Mouse (Mus musculus): ENCODE data around the gene Tulp1. TPM values are rescaled to one million over a fixed set of nuclear protein-coding genes. Genes with fewer than 3 reads are reported as not detected.
"Not testable (repeated sequence)": the region's sequence is repeated elsewhere in the genome, so short reads cannot be mapped to it uniquely, and the experiment has no call there.

Gene Tulp1
- 3.0 and 5.1 TPM in 2 replicates for polyA plus RNA-seq (2016; fragmentation: Nextera tagmentation; extraction: Ambion mirVana)

DNA sequence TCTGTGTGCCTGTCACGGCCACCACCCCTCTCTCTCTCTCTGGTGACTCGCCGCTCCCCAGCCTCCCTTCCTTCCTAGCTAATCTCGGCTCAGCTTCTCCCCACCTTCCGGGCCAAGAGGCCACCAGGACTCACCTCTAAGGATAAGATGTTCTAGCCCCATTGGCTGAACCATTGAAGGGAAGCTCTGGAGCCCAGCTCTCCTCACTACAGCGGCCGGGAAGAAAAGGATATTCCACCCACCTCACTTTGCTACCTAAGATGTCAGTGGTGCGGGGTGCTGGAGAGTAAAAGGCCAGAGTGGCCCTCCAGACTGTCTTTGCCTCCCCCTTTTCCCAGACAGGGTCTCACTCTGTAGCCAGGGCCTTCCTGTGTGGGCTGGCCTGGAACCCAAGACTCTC, at the start of gene Tulp1:
TSS of gene Tulp1 (minus strand) at position 101 of the 400 bp plus-strand sequence.
- no peak for ATAC-seq (ENCODE audit: low FRiP score, low read depth)
- no peak within 1 kb of the TSS for H3K27ac ChIP-seq
- H3K4me1 ChIP-seq: peaks cover 19% of the 10 kb centered on the region
- no peak within 1 kb of the TSS for H3K4me3 ChIP-seq
- no peaks in the 10 kb centered on the region for H3K36me3 ChIP-seq
- 26% methylated on average over 8 of the region's 8 CpGs for WGBS
- peaks cover 61% of the 10 kb centered on the region for H3K27me3 ChIP-seq (replicated peaks)
- H3K9ac ChIP-seq: 0 out of 2 replicates have a peak within 1 kb of the TSS, but pooled peaks have one; percentile 13
- no peaks in the 10 kb centered on the region for H3K9me3 ChIP-seq
- peak within 1 kb of the TSS; percentile 44 for H3K4me2 ChIP-seq (replicated peaks)

DNA sequence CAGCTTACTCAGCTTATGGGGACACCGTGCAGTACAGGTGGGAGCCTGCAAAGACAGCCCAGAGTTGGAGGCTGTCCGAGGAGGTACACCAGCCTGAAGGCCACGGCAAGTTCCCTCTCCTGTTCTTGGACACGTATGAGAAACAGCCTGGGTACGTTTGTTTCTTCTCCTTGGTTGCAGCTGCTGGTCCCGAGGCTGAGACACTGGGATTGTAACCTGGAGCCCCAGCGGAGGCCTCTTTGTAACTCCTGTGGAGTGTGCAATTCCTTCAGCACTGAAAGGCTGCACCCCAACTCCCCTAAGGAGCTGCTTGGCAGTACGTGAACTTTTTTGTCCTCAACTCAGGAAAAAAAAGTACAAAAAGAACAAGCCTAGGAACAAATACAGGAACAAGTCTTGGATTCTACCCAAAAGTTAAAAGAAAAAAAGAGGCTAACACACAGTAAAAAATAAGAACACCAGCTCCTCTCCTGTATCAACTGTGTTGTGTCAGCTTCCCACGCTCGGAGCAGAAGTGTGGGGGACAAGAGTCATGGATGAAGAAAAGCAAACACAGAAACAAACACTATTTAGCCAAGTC, 46.4 kb upstream of the Tulp1 start:
- no peak overlapping the region for H3K4me3 ChIP-seq
- no peak overlapping the region for H3K4me2 ChIP-seq (replicated peaks)
- H3K27ac ChIP-seq: no peak overlapping the region
- H3K27me3 ChIP-seq (replicated peaks): no peaks in the 10 kb centered on the region
- H3K9me3 ChIP-seq: no peaks in the 10 kb centered on the region
- H3K36me3 ChIP-seq: peaks cover 19% of the 10 kb centered on the region
- H3K4me1 ChIP-seq: no peaks in the 10 kb centered on the region
- WGBS: 87% methylated on average over 10 of the region's 10 CpGs
- no peak overlapping the region; the same call in 1 of the 2 replicates for H3K9ac ChIP-seq
- ATAC-seq (ENCODE audit: low FRiP score, low read depth): no peak

DNA sequence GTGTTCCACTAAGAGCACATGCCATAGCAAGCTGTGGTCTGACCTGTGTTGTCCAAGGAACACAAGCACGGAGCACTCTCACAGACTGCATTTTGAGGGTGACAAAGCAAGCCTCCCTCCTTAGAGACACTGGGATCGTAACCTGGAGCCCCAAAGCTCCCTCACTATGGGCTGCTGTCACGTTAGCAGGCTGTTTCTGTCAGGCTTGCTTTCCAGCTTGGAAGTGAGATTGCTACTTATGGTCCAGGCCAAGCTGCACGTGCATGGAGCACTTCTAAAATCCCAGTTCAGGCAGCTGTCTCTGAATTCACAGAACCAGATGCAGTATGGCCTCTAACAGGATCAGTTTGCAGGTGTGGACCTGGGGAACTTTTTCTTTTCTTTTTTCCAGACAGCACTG, 45.7 kb upstream of the Tulp1 start:
- no peak for ATAC-seq (ENCODE audit: low FRiP score, low read depth)
- WGBS: 92% methylated on average over 4 of the region's 4 CpGs
- H3K4me1 ChIP-seq: no peaks in the 10 kb centered on the region

DNA sequence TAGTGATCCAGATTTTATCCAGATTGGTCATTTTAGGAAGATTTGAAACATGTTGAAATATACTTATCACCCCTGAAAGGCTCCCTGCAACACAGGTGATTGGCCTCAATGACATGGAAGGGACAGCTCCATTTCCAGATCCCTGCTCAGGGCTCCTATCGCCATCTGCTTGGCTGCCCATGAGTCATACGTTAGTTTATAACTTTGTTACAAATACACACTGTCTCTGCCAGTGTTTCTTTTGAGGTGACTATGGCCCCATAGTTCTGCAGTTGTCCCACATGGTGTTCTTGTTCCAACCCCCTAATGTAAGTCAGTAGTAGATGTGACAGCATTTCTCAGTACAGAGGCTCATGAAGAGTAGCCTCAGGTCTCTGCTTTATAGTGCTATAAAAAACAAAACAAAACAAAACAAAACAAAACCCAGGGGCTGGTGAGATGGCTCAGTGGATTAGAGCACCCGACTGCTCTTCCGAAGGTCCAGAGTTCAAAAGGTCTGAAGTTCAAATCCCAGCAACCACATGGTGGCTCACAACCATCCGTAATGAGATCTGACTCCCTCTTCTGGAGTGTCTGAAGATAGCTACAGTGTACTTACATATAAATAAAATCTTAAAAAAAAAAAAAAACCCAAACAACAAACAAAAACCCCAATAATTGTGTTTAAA, 43.4 kb upstream of the Tulp1 start:
- no peak for ATAC-seq (ENCODE audit: low FRiP score, low read depth)
- H3K4me3 ChIP-seq: no peak overlapping the region
- no peaks in the 10 kb centered on the region for H3K4me1 ChIP-seq
- H3K9me3 ChIP-seq: no peaks in the 10 kb centered on the region
- H3K4me2 ChIP-seq (replicated peaks): no peak overlapping the region
- WGBS: 85% methylated on average over 5 of the region's 5 CpGs
- H3K27ac ChIP-seq: no peak overlapping the region
- no peak overlapping the region for H3K9ac ChIP-seq
- no peaks in the 10 kb centered on the region for H3K27me3 ChIP-seq (replicated peaks)
- H3K36me3 ChIP-seq: peaks cover 31% of the 10 kb centered on the region

More for the DNA sequence above, 45.7 kb upstream of the Tulp1 start:
- Histone ChIP-seq H3K27ac (no peak overlapping the region), H3K27me3 (replicated peaks) (no peaks in the 10 kb centered on the region), H3K36me3 (peaks cover 26% of the 10 kb centered on the region), H3K4me3 (no peak overlapping the region), H3K9ac (no peak overlapping the region), H3K4me2 (replicated peaks) (no peak overlapping the region), H3K9me3 (no peaks in the 10 kb centered on the region)

DNA sequence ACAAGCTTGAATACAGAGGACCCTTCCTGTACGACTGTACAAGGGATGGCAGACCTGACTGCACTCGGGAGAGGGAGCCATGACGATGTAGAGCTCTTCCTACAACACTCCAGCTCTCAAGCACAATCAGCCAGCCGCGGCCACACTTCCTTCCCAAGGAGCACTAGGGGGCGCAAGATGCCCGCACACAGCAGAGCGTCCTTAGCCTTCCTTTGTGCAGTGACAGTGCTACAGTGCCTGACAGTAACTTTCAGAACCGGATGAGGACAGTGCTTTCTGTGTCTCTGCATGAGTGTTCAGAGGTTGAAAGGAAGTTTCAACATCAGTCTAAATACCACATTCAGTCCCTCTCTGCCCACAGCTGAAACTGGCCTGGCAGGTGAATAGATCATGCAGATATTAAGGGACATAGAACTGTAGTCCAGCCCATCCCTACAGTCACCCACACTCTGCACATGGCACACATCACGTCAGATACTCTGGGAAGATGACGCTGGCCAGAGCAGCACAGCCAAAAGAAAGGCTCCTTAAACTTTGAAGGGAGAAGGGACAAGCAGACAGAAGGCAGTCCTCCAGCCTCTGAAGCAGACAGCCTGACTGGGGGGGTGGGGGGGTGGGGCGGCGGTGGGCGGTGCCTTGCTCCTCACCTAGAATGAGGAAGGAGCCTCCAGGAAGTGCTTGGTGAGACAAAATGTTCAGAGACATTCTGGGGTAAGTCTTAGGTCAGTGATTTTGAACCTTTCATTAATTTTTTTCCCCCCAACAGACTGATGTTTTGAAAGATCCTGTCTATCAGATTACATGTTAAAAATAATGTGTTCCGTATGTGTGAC, 42.6 kb upstream of the Tulp1 start:
- no peak overlapping the region for H3K4me3 ChIP-seq
- 50% methylated on average over 15 of the region's 15 CpGs for WGBS
- no peaks in the 10 kb centered on the region for H3K9me3 ChIP-seq
- H3K9ac ChIP-seq: no peak overlapping the region
- H3K27me3 ChIP-seq (replicated peaks): no peaks in the 10 kb centered on the region
- no peaks in the 10 kb centered on the region for H3K4me1 ChIP-seq
- H3K4me2 ChIP-seq (replicated peaks): no peak overlapping the region
- H3K27ac ChIP-seq: no peak overlapping the region
- ATAC-seq (ENCODE audit: low FRiP score, low read depth): 0 out of 2 replicates have a peak, but pooled peaks have one; percentile 44
- H3K36me3 ChIP-seq: peaks cover 33% of the 10 kb centered on the region

DNA sequence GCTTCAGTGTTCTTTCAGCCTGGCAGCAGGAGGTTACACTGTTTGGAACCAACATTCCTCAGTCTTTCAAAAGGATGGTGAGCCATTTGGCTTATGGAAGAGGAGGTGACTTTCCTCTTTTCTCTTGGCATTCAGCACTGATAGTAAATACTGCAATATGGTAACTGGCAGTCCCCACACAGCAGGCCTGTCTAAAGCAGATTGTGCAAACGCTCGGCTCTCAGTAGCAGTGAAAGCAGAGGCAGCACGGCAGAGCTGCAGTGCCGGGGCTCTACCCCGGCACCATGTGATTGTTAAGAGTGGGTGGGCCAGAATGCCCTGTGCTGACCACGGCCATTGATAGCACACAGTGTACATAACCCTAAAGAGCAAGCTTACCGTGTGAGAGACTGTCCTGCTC, 41.4 kb upstream of the Tulp1 start:
- no peak for ATAC-seq (ENCODE audit: low FRiP score, low read depth)
- Histone ChIP-seq H3K4me2 (replicated peaks) (no peak overlapping the region), H3K27ac (no peak overlapping the region), H3K9me3 (no peaks in the 10 kb centered on the region), H3K4me3 (no peak overlapping the region), H3K27me3 (replicated peaks) (no peaks in the 10 kb centered on the region), H3K9ac (no peak overlapping the region), H3K4me1 (no peaks in the 10 kb centered on the region), H3K36me3 (peaks cover 37% of the 10 kb centered on the region)
- WGBS: 91% methylated on average over 7 of the region's 7 CpGs

DNA sequence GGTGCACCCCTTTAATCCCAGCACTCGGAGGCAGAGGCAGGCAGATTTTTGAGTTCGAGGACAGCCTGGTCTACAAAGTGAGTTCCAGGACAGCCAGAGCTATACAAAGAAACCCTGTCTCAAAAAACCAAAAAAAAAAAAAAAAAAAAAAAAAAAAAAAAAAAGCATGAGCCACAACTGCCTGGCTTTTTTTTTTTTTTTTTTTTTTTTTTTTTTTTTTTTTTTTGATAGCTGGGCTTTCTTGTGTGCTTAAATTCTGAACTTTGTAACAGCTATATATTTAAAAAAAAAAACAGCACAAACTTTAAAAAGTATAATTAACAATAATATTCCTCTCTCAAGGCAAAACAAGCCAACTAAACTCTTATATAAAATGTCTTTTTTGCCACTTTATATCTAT, 39.7 kb upstream of the Tulp1 start:
- not testable (repeated sequence) for ATAC-seq (ENCODE audit: low FRiP score, low read depth); H3K4me1 ChIP-seq; H3K4me3 ChIP-seq; H3K9me3 ChIP-seq; H3K27ac ChIP-seq; H3K9ac ChIP-seq; H3K27me3 ChIP-seq (replicated peaks); H3K4me2 ChIP-seq (replicated peaks)
- 95% methylated on average over 2 of the region's 2 CpGs for WGBS
- peaks cover 42% of the 10 kb centered on the region for H3K36me3 ChIP-seq

DNA sequence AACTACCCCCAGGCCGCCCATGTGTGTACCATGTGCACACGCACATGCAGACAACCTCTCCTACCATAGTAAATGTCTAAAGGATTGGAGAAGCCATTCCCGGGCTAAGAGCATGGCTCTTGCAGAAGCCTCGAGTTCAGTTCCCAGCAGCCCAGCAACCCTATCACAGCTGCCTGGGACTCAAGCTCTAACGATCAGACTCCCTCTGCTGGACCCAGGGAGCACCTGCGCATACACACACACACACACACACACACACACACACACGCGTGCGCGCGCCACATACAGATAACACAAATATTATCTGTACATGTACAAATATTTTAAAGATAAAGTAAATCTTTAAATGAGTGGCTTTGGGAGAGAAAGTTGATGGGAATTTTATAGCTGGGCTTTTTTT, 39.3 kb upstream of the Tulp1 start:
- H3K9me3 ChIP-seq: no peaks in the 10 kb centered on the region
- H3K4me2 ChIP-seq (replicated peaks): no peak overlapping the region
- no peak for ATAC-seq (ENCODE audit: low FRiP score, low read depth)
- no peaks in the 10 kb centered on the region for H3K4me1 ChIP-seq
- H3K27me3 ChIP-seq (replicated peaks): no peaks in the 10 kb centered on the region
- H3K36me3 ChIP-seq: peaks cover 45% of the 10 kb centered on the region
- H3K9ac ChIP-seq: no peak overlapping the region
- no peak overlapping the region for H3K4me3 ChIP-seq
- WGBS: 98% methylated on average over 11 of the region's 11 CpGs
- no peak overlapping the region for H3K27ac ChIP-seq

DNA sequence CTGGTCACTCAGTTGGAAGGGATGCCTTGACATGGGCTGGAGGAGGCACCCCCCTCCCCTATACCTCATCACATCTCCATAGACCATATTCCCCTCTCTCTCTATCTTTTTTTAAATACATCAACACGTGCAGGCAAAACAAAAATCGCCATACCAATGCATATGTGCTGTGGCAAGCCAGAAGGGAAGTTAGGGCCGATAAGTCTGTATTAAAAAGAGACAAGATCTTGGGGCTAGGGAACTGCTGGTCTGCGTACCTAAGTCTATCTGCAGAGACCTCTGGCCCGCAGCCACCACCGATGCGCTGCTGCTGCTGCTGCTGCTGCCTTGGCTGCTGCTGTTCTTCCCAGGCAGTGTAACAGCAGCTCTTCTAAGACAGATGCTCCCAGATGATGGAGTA, 30.0 kb upstream of the Tulp1 start:
- H3K4me2 ChIP-seq (replicated peaks): no peak overlapping the region
- peaks cover 13% of the 10 kb centered on the region for H3K36me3 ChIP-seq

DNA sequence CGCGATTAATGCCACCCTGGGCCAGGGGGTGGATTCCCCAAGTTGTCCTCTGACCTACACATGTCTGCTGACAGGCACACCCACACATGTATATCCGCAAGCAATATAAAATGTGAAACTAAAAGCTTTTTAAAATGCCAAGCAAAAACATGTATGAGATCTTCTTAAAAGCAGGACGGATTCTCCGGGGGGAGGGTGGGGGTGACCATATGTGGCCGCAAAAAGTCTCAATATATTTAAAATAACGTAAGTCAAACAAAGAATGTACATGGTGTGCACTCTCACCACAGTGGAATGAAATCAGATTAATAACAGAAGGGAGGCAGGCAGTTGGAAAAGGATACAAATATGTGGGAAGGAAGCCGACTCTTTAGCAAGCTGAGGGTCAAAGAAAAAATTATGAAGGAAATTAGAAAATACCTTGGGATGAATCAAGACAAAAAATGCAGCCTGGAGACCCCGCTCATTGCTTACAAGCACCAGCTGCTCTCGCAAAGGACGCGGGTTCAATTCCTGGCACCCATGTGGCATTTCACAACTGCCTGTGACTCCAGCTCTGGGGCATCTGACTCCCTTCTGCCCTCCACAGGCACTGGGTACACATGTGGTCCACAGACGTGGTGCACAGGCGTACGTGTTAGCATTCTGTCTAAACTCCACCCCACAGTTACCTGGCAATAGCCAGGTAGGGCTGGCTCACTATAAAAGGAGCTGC, 29.2 kb upstream of the Tulp1 start:
- Histone ChIP-seq H3K4me1 (peaks cover 7% of the 10 kb centered on the region; the same call in 1 of the 2 replicates), H3K27ac (no peak overlapping the region), H3K9me3 (no peaks in the 10 kb centered on the region), H3K4me2 (replicated peaks) (no peak overlapping the region), H3K4me3 (no peak overlapping the region), H3K9ac (no peak overlapping the region), H3K27me3 (replicated peaks) (no peaks in the 10 kb centered on the region), H3K36me3 (0 out of 2 replicates have a peak, but pooled peaks cover 8% of the 10 kb centered on the region)
- 88% methylated on average over 15 of the region's 15 CpGs for WGBS
- no peak for ATAC-seq (ENCODE audit: low FRiP score, low read depth)

More for the DNA sequence above, 30.0 kb upstream of the Tulp1 start:
- no peak for ATAC-seq (ENCODE audit: low FRiP score, low read depth)
- peaks cover 7% of the 10 kb centered on the region; the same call in 1 of the 2 replicates for H3K4me1 ChIP-seq
- H3K27ac ChIP-seq: no peak overlapping the region
- H3K9ac ChIP-seq: no peak overlapping the region
- 85% methylated on average over 7 of the region's 7 CpGs for WGBS
- no peak overlapping the region for H3K4me3 ChIP-seq
- no peaks in the 10 kb centered on the region for H3K9me3 ChIP-seq
- no peaks in the 10 kb centered on the region for H3K27me3 ChIP-seq (replicated peaks)

DNA sequence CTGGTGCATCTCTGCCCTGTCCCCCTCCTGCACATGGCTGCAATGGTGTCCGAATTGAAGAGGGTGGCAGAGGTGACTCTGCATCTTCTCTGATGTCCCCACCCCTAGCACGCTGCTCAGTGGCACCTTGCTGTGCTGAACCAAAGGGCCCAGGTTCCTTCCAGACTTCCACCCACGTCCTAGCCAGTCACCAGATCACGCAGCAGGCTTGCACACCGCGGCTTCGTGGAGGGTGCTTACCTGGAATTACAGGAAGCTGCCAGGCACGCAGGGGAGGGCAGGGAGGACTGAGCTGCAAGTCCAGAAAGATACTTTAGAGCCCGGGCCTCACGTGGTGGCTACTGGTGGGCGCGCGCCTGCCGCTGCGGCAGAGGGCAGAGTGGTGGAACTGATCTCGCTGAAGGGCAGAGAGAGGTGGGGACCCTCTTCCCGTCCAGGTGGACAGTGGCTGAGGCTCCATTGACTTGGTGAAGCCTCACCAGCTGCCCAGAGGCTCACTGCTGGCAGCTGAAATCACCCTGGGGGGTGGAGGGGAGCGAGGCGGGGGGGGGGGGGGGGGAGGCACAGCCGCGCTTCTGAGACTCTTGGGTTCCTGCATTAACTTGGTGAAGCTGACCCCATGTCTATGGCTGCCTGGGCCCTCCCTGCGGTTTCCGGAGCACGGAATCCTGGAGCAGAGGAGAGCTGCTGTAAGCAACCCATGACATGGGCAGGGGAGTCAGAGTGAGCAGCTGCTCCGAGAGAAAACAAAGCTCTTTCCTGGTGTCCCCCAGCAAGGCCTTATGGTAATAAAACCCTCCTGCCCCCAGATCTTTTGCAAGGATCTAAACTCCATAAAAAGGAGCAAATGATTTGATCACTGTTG, 26.8 kb upstream of the Tulp1 start:
- 8% methylated on average over 23 of the region's 25 CpGs for WGBS
- Histone ChIP-seq H3K36me3 (no peaks in the 10 kb centered on the region), H3K9ac (no peak overlapping the region), H3K4me3 (no peak overlapping the region), H3K4me2 (replicated peaks) (peak overlapping the region; percentile 23; the same call in 1 of the 2 replicates), H3K27ac (no peak overlapping the region), H3K9me3 (no peaks in the 10 kb centered on the region), H3K4me1 (peaks cover 7% of the 10 kb centered on the region; the same call in 1 of the 2 replicates), H3K27me3 (replicated peaks) (peaks cover 9% of the 10 kb centered on the region; the same call in 1 of the 2 replicates)
- no peak for ATAC-seq (ENCODE audit: low FRiP score, low read depth)
